Mouse (Mus musculus) testis, adult 2 months (tissue): ENCODE results near the gene Ttc30a1.

Experiments
- CTCF ChIP-seq: fragments of 200-500 bp; IDR thresholded peaks from 2 replicates; pipeline ENCODE4 v1.5.1; 2012; ENCODE audit warnings: low read depth, mild to moderate bottlenecking, inconsistent platforms, low read length, moderate library complexity; ENCODE audit not compliant: control insufficient read depth, insufficient read depth, insufficient replicate concordance
- POLR2A ChIP-seq: fragments of 200-500 bp; IDR thresholded peaks from 2 replicates; pipeline ENCODE4 v1.6.1; 2012; ENCODE audit warnings: low read depth, mild to moderate bottlenecking, inconsistent platforms, low read length, moderate library complexity; ENCODE audit not compliant: control insufficient read depth

- TF ChIP-seq POLR2A (peak; percentile 47; the same call in 1 of the 2 replicates), CTCF (no peak)
Observed at GRCm38 (mm10) chr2:75938117-75939063, 43.4 kb downstream of the Ttc30a1 start, which contains the start of gene Ttc30b.
